Mouse (Mus musculus) embryo, embryonic 10.5 days (tissue): ENCODE data around the gene 4930539E08Rik.

Experiments
- DNase-seq: peaks from one replicate; pipeline ENCODE4 v3.0.0-alpha.2; 2015; ENCODE audit warnings: low spot score

Gene 4930539E08Rik

DNA sequence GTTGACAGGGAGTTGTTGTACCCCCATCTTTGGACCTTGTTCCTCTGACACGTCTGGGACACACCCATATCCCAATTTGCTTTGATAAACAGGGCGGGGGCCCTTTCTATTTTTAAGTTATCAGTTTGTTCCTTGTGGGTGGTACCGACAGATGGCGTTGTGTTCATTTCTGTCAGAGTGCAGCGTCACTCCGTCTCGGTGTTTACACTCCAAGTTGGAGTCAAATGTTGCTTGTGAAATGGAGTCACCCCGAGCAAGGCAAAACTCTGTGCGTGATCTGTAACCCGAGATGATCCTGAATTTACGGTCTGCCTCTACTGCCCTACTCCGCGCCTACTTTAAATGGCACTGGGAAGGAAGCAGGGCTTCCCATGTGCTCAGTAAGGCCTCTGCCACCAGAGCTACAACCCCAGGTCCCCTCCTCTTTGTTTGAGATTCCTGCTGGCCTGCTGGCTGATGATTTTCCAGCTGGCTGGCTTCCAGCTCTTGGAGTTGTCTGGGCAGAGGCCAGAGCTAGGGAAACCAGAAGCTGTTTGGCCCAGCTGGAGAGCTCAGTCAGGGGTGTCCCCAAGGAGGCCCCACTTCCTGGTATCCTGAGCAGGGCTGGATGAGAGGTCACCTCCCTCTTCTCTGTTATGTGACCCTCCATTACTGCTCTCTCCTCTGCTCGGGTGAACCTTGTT, 15.4 kb upstream of the 4930539E08Rik start:
- peak; percentile 65 for DNase-seq

GRCm38 (mm10) chr17:28929369-28929768, 14.2 kb upstream of the 4930539E08Rik start:
- no peak for DNase-seq

GRCm38 (mm10) chr17:28928004-28928403, 12.9 kb upstream of the 4930539E08Rik start:
- DNase-seq, result no peak

DNA sequence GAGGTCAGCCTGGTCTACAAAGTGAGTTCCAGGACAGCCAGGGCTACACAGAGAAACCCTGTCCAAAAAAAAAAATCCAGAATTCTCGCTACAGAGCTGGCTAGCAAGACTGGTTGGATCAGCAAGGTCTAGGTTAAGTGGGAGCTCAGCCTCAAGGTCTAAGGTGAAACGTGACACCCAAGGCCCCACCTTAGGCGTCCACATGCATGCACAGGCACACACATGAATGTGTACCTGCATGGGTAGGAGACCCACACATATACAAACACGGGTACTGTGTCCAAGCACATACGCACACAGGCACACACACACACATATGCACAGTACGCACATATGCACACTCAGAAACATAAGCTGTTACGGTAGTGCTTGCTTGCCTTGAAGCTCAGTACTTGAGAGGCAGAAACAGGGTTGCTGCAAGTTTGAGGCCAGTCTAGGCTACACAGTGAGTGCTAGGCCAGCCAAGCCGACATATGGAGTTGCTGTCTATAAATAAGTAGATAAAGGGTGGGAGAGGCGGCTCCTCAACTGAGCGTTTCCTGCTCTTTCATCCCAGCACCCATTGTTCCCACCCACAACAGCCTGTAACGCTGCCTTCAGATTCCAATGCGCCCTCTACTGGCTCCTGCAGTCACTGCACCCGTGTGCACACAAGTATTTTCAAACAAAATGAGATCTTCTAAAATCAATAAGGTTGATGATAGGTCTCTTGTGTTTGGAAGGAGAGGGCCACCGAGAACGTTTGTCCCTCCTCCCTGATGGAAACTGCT, 11.9 kb upstream of the 4930539E08Rik start:
- DNase-seq, result peak; percentile 76

DNA sequence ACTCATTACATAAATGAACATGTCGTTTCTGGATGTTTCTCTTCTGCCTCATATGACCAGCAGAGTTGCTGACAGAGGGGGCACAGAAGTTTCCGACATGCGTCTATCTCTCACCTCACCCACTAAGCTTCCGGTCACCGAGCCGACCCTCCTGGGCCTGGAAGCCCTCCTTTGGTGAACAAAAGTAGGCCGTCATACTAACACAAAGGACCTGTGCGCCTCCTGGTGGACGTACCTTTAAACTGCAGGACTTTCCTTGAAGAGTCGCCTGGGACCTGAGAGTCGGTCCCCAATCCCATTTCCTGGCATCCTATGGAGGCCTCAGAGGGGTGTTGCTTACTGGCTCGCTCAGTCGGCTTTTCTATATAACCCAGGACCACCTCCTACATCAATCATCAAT, 11.3 kb upstream of the 4930539E08Rik start:
- DNase-seq, result peak; percentile 95

GRCm38 (mm10) chr17:28924957-28925595, 10.0 kb upstream of the 4930539E08Rik start:
- DNase-seq, result no peak

DNA sequence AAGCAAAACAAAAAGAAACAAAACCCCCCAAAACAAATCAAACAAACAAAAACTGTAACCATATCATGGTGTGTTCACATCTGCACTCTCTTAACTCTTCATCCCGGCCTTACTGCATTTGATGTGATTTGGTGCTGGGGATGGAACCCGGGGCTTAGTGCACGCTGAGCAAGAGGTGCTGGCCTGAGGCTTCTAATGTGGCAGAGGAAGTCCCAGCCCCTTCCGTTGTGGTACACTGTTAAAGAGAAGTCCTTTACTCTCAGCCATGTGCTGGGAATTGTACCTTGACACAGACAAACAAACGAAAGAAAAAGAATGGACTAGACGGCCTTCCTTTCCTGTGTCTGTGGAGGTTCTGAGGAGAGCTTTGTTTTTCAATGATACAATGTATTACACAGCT, 7.0 kb upstream of the 4930539E08Rik start:
- no peak for DNase-seq

DNA sequence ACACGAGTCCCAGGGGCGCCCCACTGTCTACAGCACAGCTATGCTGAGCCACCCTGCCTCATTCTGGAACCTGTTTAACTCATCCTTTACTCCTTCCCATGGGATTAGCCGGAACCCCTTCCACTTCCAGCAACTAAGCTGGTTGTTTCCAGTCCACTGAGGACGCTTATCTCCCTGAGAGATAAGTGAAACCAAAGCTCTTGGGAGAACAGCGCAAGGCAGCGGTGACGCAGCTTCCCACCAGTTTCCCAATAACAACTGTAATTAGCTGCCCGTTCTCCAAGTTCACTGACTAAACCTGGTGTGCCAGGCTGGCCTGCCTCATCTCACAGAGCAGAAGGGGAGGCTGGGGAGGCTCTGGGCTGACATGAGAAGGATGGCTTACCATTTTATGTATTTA, 6.0 kb upstream of the 4930539E08Rik start:
- DNase-seq, result no peak

DNA sequence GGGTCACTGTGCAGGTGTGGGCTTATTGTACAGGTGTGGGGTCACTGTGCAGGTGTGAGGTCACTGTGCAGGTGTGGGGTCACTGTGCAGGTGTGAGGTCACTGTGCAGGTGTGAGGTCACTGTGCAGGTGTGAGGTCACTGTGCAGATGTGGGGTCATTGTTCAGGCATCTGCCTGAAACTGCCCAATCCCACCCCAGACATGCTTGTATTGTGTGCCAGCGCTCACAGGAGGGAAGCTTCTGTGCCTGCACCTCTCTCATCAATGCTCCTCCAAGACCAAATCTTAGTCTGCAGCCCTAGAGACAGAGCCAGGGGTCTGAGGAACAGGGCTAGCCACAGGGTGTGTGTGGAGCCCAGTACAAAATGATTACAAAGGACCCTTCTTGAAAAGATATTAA, 1.4 kb upstream of the 4930539E08Rik start:
- DNase-seq, result no peak

GRCm38 (mm10) chr17:28913940-28914339, 1.2 kb downstream of the 4930539E08Rik start:
- no peak for DNase-seq

GRCm38 (mm10) chr17:28913200-28913599, 1.9 kb downstream of the 4930539E08Rik start:
- DNase-seq, result no peak

DNA sequence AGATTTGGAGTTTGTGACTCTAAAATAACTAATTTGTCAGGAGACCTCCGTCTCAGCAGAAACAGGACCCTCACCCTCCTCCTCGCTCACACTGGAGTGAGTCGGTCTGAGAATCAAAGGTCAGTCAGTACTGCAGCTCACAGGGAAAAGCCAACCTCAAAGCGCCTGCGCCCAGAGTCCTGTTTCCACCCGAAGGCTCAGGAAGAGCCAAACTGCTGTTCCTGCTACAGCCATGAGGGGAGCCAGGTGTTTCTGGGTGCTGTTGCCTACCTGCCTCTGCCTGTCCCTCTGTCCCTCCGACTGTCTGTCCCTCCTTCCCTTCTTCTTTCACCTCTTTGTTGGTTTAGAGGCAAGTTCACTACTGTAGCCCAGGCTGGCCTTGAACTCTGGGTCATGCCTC, 5.0 kb downstream of the 4930539E08Rik start:
- DNase-seq, result no peak

DNA sequence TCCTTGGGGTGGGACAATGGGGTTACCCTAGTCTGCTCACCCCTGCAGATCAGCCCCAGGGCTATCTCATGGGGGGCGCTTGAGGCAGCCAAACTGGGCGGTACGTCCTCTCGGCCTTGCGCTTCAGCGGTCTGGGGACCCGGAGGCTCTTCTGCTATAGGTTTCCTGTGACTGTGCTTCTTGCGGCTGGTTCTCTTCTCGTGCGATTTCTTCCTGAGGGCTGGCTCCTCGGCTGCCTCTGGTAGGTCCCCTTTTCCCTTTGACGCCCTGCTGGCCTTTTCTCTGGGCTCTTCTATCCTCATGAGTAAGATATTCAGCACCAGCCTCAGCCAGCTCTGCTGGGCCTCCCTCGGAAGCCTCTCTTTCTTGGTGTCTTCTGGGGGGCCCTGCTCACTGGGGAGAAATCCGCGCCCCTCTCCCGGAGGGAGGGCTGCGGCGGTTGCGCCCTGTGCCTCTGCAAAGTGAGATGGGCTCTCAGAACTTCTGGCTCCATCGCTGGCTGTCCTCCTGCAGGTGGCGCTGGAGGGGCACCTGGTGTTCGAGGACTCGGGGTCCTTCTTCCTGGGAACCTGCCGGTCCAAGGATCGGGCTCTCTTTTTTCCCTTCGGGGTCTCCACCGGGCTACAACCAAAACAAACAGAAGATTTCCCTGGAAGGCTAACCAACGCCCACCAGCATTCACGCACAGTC, 5.7 kb downstream of the 4930539E08Rik start:
- peak; percentile 77 for DNase-seq

GRCm38 (mm10) chr17:28907959-28908358, 7.2 kb downstream of the 4930539E08Rik start:
- no peak for DNase-seq

DNA sequence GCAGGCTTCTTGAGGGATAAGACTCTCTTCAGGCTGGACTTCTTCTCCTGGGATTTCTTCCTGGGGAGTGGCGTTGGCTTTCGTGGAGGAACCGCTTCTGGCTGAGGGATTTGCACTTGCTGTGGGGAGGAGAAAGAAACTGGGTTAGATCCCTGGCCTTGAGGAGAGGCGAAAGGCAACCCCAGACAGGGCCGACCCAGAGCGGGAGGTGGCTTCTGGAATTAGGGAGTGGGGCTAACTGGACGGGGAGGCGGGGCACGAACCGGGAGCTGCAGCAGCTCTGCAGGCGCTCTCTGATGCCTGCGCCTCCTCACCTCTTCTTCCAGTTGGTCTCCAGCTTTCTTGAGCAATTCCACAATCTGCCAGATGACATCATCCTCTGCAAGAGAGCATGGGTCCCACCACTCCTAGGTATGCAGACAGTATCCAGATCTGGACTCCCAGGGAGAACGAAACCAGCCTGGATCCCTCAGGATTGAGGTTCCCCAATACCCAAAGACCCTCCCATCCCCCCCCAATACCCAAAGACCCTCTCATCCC, 9.7 kb downstream of the 4930539E08Rik start:
- DNase-seq, result no peak

DNA sequence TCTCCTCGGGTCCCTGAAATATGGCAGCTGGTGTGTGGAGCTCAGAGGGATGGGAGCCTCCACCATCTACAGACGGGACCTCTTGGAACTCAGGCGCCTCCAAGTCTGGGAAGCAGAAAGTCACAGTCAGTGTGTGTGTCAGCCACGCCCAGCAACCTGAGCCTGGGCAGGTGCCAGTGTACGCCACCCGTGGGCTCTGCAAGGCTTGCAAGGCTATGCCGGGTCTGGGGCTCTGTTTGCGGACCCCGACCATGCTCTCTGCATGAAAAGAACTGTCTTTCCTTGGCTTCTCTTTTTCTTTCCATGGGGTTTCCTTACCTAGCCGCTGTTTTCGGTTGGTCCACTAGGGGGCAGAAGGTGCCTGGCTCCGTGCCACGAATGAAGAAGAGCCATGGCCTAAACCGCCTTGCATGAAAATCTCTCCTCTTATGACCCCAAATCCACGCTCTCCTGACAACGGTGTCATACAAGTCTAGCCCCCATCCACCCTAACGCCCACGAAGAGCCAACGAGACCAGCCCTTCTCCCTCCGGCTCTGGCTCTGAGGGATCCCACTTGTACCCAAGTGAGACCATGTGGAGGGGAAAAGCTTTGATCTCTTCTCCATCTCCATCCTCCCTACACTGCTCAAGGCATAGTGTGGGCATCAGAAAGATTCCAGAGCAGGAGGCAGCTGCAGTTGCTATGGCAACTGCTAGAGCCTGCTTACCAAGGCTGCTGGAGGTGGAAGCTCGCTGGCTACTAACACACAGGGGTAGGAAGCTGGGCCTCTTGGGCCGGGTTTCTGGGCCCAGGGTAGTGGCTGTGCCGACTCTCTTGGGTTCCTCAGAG, 10.4 kb downstream of the 4930539E08Rik start:
- DNase-seq, result peak; percentile 84

DNA sequence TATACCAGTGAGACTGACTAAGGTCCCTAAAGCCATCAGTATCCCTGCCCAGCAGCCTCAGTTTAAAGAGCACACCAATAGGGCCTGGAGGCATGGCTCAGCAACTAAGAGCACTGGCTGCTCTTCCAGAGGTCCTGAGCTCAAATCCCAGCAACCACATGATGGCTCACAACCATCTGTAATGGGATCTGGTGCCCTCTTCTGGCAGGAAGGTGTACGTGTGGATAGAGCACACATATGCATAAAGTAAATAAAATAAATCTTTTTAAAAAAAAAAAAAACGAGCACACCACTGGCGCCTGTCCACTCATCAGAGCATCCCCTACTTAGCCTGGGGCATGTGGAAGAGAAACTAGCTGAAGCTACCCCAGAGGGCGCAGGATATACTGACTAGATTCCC, 13.6 kb downstream of the 4930539E08Rik start:
- no peak for DNase-seq

- DNase-seq, result no peak
Observed at GRCm38 (mm10) chr17:28899427-28899826, 15.7 kb downstream of the 4930539E08Rik start.

DNA sequence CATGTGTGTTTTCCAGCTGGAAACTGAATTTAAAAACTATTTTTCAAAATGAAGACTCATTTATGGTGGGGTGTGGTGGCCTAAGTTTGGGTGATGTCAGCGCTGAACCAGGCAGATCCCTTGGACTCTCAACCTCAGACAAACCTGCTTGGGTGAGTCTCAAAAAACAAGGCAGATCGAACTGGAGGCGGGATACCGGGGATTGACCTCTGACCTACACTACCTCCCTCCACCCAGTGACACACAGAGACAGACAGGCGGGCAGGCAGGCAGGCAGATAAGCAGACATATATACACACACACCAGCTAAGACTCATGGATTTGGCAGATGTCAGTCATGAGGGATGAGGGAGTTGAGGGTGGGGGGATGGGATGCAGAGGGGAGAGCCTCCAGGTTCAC, 16.9 kb downstream of the 4930539E08Rik start:
- DNase-seq, result no peak

GRCm38 (mm10) chr17:28897817-28898216, 17.3 kb downstream of the 4930539E08Rik start:
- no peak for DNase-seq

GRCm38 (mm10) chr17:28896095-28896780, 18.9 kb downstream of the 4930539E08Rik start:
- no peak for DNase-seq
